Mouse (Mus musculus) frontal cortex, adult 2 months (tissue): ENCODE measurements at regions not wholly inside any gene's neighbourhood (a gene's known extent, or its start where the extent isn't known, plus 50 kb on each side); places are given as distances from the start of the nearest gene placed in this dataset.

Experiments used
- DNase-seq, 2 experiments: peaks; one replicate each; pipeline ENCODE4 v3.0.0; 2022; ENCODE audit warnings: low spot score in 1 of 2; ENCODE audit errors: extremely low spot score in 1 of 2

DNA sequence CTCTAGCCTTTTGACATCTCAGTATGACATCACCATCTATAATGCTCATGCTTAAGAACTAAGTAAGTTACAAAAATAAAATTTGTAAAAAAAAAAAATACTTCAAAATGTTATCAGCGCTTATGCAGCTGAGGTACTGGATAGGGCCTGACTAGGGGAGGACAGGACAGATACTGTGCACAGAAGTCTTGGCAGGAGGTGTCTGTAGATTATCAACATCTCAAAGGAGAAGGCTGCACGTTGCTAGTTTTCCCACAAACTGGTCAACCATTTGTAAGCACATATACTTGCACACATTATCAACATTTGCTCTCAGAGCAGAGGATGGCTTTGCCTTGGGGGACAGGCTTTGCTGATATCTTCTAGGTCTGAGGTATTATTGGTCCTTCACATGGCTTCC is 294.5 kb upstream of the Camk1g start:
- DNase-seq, result no peak

- no peak for DNase-seq
These were observed 293.5 kb upstream of the Camk1g start for GRCm38 (mm10) chr1:193663587-193663986.

- no peak for DNase-seq
These were observed 292.2 kb upstream of the Camk1g start for GRCm38 (mm10) chr1:193662166-193662890.

GRCm38 (mm10) chr1:193661377-193661776 is 291.3 kb upstream of the Camk1g start:
- no peak for DNase-seq

- DNase-seq, result no peak
These were observed 285.1 kb upstream of the Camk1g start for GRCm38 (mm10) chr1:193655076-193655677.

- DNase-seq, result no peak
These were observed 280.2 kb upstream of the Camk1g start for GRCm38 (mm10) chr1:193650275-193650674.

GRCm38 (mm10) chr1:193649400-193649799 is 279.3 kb upstream of the Camk1g start:
- DNase-seq, result no peak

DNA sequence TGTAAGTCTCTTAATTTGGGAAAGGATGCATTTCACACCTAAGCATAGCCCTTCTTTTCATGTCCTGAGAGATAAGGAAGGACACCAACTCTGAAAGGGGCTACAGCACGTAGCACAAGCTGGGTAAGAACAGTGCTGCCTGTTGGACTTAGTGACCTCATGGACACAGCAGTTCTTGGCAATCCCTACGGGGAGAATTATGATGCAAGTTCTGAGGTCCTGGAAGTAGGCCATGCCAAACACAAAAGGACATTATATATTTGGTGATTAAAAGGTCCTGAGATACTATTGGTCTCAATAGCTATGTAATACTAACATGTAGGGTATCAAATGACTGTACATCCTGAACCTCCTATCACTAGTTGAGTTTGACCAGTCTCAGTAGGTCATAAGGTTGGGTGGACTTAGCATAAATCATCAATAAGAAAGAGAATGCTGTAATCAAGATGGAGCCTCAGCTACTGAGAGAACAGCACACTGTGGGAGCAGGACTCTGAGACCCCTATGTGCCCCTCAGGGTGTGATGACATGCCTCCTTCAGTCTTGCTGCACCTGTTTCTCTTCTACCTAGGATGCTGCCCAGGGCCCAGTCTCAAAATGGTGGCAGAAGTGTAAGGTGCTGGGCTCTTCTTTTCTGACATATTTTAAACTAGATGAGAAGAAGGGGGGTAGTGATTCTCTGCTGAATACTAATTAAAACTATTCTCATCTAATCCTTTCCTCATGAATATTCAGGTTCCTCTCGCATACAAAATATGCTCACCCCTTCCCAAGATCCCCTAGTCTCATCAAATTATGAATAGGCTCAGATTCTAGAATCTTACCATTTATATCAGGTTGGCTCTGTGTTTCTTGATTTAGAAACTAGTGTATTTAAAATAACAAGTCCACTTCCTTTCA is 277.5 kb upstream of the Camk1g start:
- no peak for DNase-seq

- DNase-seq, result no peak
These were observed 274.4 kb upstream of the Camk1g start for GRCm38 (mm10) chr1:193644506-193644905.

- DNase-seq, result peak; percentile 21 to 73
These were observed 266.4 kb upstream of the Camk1g start for GRCm38 (mm10) chr1:193636451-193636850.

DNA sequence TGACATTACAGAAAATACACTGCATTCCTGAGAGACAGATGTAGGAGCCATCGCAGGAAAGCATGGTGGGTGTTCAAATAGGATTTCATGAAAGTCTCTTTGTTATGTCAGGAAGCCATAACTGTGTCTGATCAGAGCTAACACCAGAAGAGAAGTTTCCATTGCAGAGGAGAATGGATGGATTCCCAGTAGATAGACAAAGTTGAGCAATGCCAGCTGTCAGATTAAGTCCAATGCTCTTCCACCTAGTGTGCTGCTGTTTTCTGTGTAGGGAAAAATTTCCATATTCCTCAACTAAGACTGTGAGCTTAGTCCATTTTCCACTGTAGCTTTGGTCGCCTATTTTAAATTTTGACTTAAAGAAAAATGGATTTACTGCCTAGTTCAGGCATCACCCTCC is 262.0 kb upstream of the Camk1g start:
- no peak for DNase-seq

- DNase-seq, result no peak
These were observed 259.8 kb upstream of the Camk1g start for GRCm38 (mm10) chr1:193629887-193630286.

GRCm38 (mm10) chr1:193626924-193627849 is 257.1 kb upstream of the Camk1g start:
- DNase-seq, result no peak

GRCm38 (mm10) chr1:193625101-193625956 is 255.2 kb upstream of the Camk1g start:
- DNase-seq, result peak in 1 of 2 experiments; percentile 16

GRCm38 (mm10) chr1:193623571-193623970 is 253.5 kb upstream of the Camk1g start:
- DNase-seq, result no peak

DNA sequence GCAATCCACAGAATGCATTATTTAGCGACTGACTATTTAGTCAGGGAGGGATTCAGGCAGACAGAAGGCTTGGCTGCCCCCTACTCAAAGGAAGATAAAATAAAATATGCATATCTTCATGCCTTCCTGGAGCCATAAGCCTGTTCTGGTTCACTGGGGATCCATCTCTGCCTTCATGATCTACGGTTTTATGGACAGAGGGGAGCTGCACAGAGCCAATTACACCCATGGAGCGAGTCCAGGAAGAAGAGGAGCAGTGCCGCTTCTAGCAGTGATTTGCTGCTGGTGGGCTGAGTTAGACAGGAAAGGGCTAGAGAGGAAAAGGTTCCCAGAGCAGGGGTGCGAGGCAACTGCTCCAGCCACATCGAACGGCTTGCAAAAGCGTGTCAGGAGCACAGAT is 248.2 kb upstream of the Camk1g start:
- no peak for DNase-seq

DNA sequence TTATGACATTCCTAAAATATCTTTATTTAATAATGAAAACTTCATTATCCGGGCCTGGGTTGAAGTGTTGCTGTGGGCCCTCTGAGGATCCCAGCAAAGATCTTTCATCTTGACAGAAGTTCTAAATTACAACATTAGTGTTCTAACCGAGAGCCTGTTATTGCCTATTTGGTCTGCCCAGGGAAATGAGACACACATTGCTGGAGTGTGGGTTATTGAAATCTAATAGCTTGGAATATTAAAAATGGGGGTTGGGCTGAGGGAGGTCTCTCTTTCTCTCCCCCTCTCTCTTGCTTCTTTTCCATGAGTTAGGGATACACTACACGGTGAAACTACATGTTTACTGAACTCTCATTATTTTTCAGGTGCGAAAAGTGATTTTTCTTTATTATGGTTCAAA is 240.4 kb upstream of the Camk1g start:
- DNase-seq, result no peak

DNA sequence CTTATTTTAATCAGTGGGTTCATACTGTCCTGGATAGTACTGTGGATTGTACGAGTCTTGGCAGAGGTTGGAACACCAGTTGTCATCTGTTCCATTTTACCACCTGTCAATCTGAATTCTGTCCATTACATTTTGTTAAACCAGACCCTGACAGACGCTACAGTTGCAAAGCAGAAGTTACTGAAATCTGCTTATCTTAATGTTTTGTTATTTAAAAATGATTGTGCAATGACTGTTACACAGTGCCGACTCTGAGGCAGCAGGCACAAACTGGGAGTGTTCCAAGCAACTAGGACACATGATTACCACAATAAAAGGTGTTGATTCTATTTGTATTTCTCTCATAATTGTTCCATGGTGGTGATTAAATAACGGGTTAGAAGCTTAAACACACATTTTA is 229.8 kb upstream of the Camk1g start:
- no peak for DNase-seq

GRCm38 (mm10) chr1:193599163-193599562 is 229.1 kb upstream of the Camk1g start:
- DNase-seq, result no peak
